Mouse (Mus musculus) spleen, adult 2 months (tissue): Measurements from ENCODE around the gene Vwa5b2. TPM values are rescaled to one million over a fixed set of nuclear protein-coding genes. Genes with fewer than 3 reads are reported as not detected.

Source experiments
- DNase-seq, 2 experiments: peaks; one replicate each; pipeline versions ENCODE4 v3.0.0 to v3.0.0-alpha.2; 2012 to 2021; ENCODE audit warnings: low spot score in 2 of 2, low read depth in 1 of 2
- H3K27ac ChIP-seq: fragments of 200-500 bp; 2 replicates; pipeline ENCODE4 v1.5.1; 2012; ENCODE audit warnings: low read length, inconsistent platforms; ENCODE audit not compliant: insufficient read depth
- H3K27me3 ChIP-seq: fragments of 200-500 bp; 2 replicates; pipeline ENCODE4 v1.6.1; 2012; ENCODE audit warnings: mild to moderate bottlenecking, moderate library complexity, low read length, inconsistent platforms; ENCODE audit not compliant: control insufficient read depth, insufficient read depth
- H3K36me3 ChIP-seq: fragments of 200-500 bp; 2 replicates; pipeline ENCODE4 v1.6.1; 2012; ENCODE audit warnings: mild to moderate bottlenecking, low read length, inconsistent platforms; ENCODE audit not compliant: control insufficient read depth, insufficient read depth
- H3K4me1 ChIP-seq: fragments of 200-500 bp; 2 replicates; pipeline ENCODE4 v1.6.1; 2011; ENCODE audit warnings: inconsistent platforms; ENCODE audit not compliant: control insufficient read depth, insufficient read depth, insufficient read length
- H3K4me3 ChIP-seq: fragments of 200-500 bp; 2 replicates; pipeline ENCODE4 v1.5.1; 2011; ENCODE audit warnings: mild to moderate bottlenecking, inconsistent platforms; ENCODE audit not compliant: insufficient read depth, insufficient read length; ENCODE audit errors: extremely low read depth
- CTCF ChIP-seq: fragments of 200-500 bp; IDR thresholded peaks from 2 replicates; pipeline ENCODE4 v1.5.1; 2011; ENCODE audit warnings: mild to moderate bottlenecking, inconsistent platforms; ENCODE audit not compliant: insufficient read depth, insufficient read length, insufficient replicate concordance; ENCODE audit errors: extremely low read depth
- POLR2A ChIP-seq: fragments of 200-500 bp; IDR thresholded peaks from 2 replicates; pipeline ENCODE4 v1.6.1; 2011; ENCODE audit warnings: low read depth, low read length, inconsistent platforms
- WGBS: fragments of 180-500 bp; shearing (Covaris S2); methylation state at CpG from one replicate; pipeline ENCODE4 v1.1.7; 2018; 5-methylcytosine and 5-hydroxymethylcytosine counted together
- polyA plus RNA-seq: library from polyadenylated mRNA; depleted of rRNA; stranded (reverse); fragments of >200 nt; gene quantifications from 2 replicates; pipeline ENCODE4 v1.2.3, GENCODE M21; 2012

The Vwa5b2 gene
- polyA plus RNA-seq, 1 experiment: 0.07 TPM

DNA sequence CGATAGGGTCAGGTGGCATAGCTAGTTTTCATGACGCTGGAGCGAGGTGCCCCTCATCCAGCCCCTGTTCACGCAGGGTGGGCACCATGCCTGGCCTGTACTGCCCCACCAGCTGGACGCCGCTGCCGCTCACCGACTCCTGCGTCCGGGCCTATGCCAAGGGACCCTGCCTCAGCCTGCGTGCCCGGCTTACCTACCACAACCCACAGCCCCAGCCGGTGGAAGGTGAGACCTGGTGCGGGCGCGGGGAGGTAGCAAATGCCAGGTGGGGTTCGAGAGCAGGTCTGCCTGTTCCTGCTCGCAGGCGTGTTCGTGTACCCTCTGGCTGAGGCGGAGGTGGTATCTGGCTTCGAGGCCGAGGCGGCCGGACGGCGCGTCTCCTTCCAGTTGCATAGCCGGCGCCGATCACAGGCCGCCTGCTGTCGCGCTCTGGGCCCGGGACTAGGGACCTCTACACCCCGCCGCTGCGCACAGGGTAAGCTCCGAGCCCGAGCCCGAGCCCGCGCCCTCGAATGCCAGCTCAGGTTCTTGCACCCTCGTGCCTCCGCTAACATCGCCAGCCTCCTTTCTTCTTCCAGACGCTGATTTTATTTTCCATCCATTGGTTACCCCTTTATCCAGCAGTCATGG lies 1.9 kb downstream of the Vwa5b2 start:
- Histone ChIP-seq H3K4me1 (peaks cover 3% of the 10 kb centered on the region; the same call in 1 of the 2 replicates), H3K27me3 (peaks cover 15% of the 10 kb centered on the region), H3K36me3 (no peaks in the 10 kb centered on the region), H3K4me3 (no peak overlapping the region), H3K27ac (no peak overlapping the region)
- DNase-seq: no peak
- WGBS: 9% methylated on average over 48 of the region's 48 CpGs
- TF ChIP-seq POLR2A (no peak), CTCF (no peak)

DNA sequence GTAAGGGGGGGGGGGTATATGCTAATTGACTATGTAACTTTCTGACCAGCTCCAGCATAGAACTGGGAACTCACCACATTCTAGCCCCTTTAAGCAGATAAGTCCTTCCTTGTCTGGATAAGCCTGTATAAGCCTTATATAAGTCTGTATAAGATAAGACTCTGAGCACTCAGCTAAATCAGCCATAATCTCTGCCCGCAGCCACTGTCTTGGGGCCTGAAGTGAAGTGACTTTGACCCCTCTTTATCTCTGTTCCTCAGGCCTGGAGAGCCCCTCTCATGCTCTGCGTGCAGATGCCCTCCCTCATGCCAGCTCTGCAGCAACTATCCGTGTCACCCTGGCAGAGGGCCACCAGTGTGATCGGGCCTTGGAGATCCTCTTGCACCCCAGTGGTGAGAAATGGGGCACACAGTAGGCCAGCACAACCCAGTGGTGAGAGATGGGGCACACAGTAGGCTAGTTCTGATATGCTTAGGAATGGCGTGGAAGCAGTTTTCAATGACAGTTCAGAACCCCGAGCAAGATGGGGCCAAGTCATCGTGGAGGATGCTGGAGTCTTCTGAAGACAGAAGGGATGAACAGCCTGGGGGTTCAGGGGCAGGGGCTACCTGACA lies 5.9 kb downstream of the Vwa5b2 start:
- H3K27me3 ChIP-seq: peaks cover 6% of the 10 kb centered on the region
- no peaks in the 10 kb centered on the region for H3K36me3 ChIP-seq
- WGBS: 84% methylated on average over 7 of the region's 7 CpGs
- no peak overlapping the region for H3K27ac ChIP-seq
- no peak for TF ChIP-seq CTCF
- no peak for TF ChIP-seq POLR2A
- H3K4me1 ChIP-seq: no peaks in the 10 kb centered on the region
- DNase-seq: no peak
- no peak overlapping the region for H3K4me3 ChIP-seq

DNA sequence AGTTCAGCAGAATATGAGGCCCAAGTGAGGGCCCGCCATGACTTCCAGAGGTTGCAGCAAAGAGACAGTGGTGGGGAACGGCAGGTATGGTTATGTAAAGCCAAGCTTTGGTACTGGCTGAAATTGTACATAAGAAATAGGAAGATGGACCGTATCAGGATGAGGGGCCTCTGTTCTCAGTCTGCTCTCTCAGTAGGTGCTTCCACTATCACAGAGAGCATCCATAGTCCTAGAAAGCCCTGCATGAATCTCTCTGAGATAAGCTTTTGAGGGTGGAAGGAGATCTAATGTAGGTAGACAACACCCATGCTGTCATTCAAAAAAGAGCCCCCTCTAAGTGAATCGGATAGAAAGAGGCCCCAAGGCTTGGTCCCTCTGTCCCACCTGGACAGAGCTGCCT lies 6.5 kb downstream of the Vwa5b2 start:
- Histone ChIP-seq H3K36me3 (no peaks in the 10 kb centered on the region), H3K27me3 (peaks cover 3% of the 10 kb centered on the region), H3K4me3 (no peak overlapping the region), H3K4me1 (no peaks in the 10 kb centered on the region), H3K27ac (no peak overlapping the region)
- 82% methylated on average over 4 of the region's 4 CpGs for WGBS
- DNase-seq: no peak
- TF ChIP-seq POLR2A: no peak
- TF ChIP-seq CTCF: no peak

DNA sequence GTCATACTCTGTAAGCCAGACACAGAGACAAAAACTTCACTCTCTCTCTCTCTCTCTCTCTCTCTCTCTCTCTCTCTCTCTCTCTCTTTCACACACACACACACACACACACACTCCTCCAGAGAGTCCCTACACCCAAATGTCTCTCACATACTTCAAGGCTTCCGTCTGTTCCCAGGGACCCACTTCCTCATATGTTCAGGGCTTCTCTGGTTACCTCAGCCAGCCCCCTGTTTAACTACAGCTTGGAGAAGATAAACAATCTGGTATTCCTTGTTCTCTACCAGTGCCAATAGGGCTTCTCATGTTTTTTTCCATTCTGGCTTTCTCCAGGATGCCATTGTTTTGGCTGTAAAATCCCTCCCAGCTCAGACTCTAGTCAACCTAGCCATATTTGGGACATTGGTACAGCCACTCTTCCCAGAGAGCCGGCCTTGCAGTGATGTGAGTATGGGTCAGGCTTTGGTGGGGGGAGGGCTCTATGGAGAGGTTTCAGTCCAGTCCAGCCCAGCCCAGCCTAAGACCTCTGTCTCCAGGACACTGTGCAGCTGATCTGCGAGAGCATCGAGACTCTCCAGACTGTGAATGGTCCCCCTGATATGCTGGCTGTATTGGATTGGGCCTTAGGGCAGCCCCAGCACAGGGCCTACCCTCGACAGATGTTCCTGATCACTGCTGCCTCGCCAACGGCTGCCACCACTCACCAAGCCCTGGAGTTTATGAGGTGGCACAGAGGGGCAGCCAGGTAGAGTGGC lies 7.6 kb downstream of the Vwa5b2 start:
- 72% methylated on average over 7 of the region's 7 CpGs for WGBS
- H3K4me3 ChIP-seq: no peak overlapping the region
- TF ChIP-seq CTCF (no peak), POLR2A (no peak)

DNA sequence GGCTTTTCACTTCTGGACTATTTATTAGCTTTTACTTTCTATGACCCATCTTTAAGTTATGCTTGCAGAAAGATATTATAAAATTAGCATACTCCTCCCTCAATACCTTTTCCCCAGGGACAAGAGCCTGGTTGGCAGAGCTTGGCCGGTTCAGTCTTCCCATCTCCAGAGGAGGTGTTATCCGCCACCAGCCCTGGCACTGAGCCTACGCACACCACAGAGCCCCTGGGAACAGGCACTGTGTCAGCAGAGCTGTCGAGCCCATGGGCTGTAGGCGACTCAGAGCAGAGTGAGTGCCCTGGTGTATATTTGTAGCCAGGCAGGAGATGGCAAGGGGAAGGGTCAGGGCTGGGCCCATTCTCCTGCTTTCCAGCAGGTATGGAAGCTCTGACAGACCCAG lies 11.2 kb downstream of the Vwa5b2 start:
- Histone ChIP-seq H3K27ac (no peak overlapping the region), H3K4me1 (no peaks in the 10 kb centered on the region), H3K4me3 (no peak overlapping the region), H3K27me3 (no peaks in the 10 kb centered on the region), H3K36me3 (peaks cover 4% of the 10 kb centered on the region)
- no peak for DNase-seq
- 78% methylated on average over 5 of the region's 5 CpGs for WGBS
- TF ChIP-seq CTCF: no peak

More for the DNA sequence above, 7.6 kb downstream of the Vwa5b2 start:
- Histone ChIP-seq H3K4me1 (no peaks in the 10 kb centered on the region), H3K27me3 (no peaks in the 10 kb centered on the region; the same call in none of the 2 replicates), H3K27ac (no peak overlapping the region), H3K36me3 (no peaks in the 10 kb centered on the region)
- DNase-seq: no peak

DNA sequence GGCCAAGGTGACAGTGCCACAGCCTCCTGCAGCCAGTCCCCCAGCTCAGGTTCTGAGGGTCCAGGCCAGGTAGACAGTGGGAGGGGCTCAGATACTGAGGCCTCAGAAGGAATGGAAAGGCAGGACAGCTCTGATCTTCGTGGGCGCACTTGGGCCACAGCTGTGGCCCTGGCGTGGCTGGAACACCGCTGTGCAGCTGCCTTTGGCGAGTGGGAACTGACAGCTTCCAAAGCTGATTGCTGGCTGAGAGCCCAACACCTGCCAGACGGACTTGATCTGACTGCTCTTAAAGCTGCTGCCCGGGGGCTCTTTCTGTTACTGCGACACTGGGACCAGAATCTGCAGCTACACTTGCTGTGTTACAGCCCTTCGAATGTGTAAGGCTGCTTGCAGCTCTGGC lies 15.4 kb downstream of the Vwa5b2 start:
- Histone ChIP-seq H3K27me3 (no peaks in the 10 kb centered on the region), H3K4me3 (no peak overlapping the region), H3K36me3 (peaks cover 17% of the 10 kb centered on the region), H3K4me1 (no peaks in the 10 kb centered on the region), H3K27ac (no peak overlapping the region)
- DNase-seq: no peak
- TF ChIP-seq CTCF (no peak), POLR2A (no peak)
- 84% methylated on average over 9 of the region's 9 CpGs for WGBS
